Mouse (Mus musculus) lung, postnatal 14 days (tissue): ENCODE data around the gene Lgals2.
A peak's percentile ranks its signal among the peaks of the same experiment; 100 is the strongest.

ENCODE experiments used
- DNase-seq: peaks from one replicate; pipeline ENCODE4 v3.0.0; 2021

Lgals2 gene

DNA sequence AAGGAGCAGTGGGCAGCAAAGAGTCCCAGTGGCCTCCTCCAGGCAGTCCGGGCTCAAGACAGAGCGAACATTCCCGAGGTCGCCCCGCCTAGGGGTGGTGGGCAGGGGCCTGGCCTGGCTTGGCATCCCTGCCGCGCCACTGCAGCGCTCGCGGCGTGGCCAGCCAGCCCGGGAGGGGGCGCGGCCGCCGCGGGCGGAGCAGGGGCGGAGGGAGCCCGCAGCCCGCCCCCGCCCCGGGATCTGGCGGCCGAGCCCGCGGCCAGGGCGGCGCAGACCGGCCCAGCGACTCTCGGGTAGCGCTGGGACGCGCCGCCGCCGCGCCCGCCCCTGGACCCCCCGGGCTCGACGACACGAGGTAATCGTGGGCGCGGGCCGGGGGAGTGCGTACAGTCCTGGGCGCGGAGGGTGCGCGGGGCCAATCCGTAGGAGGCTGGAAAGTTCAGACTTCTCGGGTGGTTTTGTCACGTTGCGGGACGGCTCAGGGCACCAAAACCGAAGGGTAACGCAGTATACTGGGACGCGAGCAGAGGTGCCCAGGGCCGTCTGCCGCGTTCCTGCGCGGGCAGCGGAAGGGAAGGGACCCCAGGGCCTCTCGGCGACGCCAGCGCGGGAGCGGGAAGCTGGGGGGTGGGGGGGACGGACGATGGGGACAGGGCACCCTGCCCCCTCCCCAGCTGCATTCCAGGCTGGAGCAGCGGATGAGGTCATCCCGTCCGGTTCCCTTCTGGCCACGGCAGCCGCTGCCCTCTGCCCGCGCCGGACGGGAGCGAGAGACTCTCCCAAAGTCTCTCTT, 12.8 kb downstream of the Lgals2 start, which contains the start of gene Cdc42ep1:
Gene Cdc42ep1 (plus strand): TSS at position 254 of the 793 bp plus-strand sequence.
- peak; percentile 82 for DNase-seq

DNA sequence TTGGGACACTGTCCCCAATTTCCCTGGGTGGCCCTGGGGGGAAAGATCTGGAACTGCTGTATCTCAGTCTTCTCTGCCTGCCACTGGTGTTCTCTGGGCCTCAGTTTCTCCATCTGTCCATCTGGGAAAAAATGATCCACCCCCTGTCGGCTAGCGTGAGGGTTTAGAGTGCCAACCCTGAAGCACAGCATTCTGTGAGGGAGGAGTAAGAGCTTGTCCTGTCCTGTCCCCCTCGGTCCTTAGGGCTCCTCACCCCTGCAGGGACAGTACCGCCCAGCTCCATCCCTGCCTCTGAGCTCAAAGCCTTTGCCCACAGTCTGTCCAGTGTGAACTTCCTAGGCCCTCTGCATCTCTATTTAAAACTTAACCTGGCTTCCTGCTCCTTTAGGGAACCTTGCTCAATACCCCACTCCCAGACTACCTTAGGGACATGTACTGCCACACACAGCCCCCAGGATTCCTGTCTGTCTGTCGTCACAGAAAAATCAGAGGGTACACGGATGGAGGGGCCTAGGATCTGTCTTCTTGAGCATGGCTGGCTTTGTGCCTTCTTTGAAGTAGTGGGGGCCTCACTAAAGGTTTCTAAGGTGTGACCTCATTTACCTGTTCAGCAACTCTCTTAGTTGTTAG, 14.1 kb downstream of the Lgals2 start:
- no peak for DNase-seq

DNA sequence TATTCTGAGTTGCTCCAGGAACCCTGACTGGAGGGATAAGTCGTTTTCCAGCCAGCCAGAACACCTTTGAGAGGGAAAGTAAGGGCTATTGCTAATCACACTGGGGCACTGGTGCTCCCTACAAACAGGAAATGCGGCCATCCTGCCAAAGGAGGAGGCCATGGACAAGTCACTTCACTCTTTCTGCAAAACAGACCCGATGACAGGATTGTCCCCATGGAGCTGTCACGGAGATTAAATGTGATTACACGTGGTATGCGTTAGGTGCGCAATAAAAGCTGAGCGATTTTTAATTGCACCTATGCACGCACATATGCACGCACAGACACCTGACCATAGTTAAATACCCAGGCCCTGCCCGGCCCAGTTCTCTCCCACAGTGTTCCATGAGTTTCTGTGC, 14.6 kb downstream of the Lgals2 start:
- no peak for DNase-seq

DNA sequence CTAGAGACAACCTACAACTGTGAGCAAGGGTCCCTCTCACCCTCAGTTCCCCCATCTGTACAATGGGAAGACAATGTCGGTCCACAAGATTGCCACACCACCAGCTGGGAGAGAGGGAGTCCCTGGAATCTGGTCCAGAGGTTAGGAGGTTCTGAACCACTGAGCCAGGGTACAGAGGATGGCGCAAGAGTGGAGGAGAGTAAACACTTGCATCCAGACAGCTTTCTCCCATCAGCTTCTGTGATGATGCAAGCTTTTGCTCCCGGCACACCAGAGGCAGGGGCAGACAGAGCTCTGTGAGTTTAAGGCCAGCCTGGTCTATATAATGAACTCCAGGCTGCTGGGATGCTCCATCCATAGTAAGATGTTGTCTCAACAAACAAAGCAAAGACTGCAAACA, 15.1 kb downstream of the Lgals2 start:
- peak; percentile 61 for DNase-seq

DNA sequence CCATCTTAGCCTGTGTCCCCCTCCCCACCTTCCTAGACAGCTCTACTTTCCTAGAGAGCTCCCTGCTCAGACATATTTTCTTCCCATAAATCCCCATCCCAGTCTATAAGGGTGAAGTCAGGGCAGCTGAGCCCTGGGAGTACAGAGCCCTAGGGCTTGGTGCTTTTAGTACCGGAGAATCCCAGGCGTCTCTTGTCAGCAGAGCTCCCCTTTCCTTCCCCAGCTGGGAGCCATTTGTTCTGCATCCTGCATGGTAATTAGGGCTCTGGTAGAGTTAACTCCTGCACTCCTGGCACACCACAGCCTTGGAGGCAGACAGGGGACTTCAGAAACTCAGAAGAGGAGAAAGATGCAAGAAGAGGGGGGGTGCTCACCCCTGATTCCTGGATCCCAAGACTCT, 15.6 kb downstream of the Lgals2 start:
- peak; percentile 22 for DNase-seq

DNA sequence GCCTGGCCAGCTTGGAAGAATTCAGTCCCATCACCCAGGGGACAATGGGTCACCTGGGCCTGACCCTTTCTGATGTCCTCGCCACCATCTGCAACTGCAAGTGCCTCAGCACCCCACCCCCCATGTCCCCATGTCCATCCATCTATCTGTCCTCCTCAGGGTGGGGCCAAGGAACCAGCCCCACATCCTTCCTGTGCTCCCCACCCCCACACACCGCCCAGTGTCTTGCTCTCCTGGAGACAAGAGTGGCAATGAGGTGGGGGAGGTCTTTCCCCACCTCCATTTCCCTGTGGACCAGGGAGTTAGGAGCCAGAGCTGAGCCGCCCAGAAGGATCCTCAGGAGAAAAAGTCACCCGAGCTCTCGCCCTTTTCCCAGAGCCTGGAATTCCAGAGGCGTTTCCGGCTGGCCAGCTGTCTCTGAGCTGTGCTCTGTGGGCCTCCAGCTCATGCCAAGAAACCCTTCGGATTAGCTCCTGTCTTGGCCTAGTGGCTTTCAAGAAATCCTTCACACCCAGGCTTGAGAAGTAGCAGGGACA, 19.2 kb downstream of the Lgals2 start:
- peak; percentile 76 for DNase-seq

DNA sequence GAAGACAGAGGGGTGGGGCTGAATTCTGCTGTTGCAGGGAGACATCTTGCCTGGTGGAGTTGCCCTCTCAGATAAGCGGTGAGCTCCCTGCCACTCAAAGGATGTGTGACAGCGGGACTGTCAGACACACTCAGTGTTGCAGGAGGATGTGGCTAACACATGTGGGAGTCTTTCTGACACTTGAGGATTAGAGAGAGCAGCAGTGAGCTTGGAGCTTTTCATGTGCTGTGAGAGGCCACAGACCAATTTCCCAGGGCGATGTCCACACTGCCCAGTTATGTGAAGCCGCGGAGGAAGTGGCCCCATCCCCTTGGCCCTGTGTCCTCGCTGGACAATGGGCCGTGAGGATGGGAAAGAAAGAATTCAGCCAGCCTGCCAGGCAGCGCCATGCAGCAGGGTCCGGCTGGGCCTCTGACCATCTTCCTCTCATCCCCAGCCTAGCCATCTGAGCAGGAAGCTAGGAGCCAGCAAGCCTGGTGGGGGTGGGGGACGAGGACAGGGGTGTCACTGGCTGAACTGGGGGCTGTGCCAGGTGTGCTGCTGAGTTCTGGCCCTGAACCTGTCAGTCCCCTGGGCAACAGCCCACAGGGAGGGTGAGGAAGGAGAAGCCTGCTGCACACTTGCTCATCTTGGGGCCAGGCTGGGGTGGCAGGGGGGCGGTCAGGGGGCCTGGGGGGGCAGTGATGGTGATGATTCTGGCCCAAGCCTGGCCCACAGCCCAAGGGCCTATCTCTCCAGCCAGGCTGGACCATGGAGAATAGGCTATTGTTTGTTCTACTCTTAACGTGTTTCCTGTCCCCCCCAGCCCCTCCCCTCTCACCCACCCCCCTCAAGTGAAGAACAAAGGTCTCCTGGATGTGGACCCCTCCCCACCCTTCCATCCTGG, 19.9 kb downstream of the Lgals2 start:
- peak; percentile 63 for DNase-seq

DNA sequence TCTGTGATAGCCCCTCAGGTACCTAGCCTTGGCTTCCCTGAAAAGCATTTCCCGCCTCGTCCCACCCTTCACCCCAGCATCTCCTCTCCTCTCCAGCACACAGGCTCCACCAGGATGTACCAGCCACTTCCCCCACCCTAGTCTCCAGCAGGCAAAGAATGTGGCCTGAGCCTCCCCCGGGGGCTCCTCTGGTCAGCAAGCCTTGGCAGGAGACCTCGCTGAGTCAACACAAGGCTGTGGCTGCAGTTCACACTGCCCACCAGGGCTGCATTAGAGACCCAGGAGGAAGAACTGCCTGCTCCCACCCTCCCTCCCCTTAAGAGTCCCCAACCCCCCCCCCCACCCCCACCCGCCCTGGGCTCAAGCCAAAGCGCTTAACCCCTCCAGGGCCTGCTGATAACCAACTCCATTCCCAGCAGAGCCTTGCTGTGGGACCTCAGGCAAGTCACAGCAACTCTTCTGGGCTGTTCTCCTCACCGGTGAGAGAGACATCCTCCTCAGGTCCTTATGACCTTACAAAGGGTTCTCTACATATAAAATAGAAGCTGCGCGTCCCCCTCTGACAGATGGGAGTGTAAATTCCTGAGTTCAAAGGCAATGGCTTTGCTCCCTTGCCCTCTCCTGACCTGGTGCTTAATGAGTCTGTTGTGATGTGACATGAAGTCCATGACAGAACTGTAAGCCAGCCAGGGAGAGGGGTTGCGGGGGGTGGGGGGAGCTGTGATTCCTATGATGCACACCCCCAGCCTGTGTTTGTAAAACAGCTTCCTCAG, 20.9 kb downstream of the Lgals2 start:
- peak; percentile 57 for DNase-seq

DNA sequence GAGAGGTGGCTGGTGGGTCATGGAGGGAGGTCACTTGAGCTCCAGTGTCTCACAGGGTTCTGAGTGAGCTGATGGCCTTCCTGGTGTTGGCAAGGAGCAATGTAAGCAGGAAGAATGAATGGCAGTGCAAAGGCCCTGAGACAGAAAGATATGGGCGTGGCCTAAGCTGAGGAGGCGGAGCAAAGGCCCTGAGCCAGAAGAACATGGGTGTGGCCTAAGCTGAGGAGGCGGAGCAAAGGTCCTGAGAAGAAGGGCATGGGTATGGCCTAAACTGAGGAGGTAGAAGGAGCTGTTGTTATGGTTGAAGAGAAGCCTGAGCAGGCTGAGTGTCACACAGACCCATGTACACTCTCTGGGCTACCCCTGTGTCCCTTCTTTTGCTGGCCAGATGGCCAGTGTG, 21.7 kb downstream of the Lgals2 start:
- peak; percentile 18 for DNase-seq

DNA sequence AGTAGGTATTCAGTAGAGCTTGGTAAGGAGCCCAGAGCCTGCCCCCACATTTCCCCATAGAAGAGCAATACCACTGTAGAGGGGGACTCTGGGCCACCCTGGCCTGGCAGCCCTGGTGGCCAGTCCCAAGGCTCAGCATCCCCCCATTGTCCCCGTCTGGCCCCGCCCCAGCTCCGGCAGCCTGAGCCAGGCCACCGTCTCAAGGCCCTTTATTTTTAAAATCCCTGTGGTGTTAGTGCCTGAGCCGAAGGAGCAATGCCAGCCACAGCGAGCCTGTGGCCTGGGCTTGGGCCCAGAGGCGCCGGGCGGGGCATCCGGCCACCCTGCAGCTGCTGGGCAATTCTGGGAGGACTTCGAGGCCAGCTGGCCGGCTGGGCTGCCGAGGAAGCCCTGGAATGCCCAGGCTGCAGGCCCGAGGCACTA, 22.6 kb downstream of the Lgals2 start:
- peak; percentile 86 for DNase-seq

DNA sequence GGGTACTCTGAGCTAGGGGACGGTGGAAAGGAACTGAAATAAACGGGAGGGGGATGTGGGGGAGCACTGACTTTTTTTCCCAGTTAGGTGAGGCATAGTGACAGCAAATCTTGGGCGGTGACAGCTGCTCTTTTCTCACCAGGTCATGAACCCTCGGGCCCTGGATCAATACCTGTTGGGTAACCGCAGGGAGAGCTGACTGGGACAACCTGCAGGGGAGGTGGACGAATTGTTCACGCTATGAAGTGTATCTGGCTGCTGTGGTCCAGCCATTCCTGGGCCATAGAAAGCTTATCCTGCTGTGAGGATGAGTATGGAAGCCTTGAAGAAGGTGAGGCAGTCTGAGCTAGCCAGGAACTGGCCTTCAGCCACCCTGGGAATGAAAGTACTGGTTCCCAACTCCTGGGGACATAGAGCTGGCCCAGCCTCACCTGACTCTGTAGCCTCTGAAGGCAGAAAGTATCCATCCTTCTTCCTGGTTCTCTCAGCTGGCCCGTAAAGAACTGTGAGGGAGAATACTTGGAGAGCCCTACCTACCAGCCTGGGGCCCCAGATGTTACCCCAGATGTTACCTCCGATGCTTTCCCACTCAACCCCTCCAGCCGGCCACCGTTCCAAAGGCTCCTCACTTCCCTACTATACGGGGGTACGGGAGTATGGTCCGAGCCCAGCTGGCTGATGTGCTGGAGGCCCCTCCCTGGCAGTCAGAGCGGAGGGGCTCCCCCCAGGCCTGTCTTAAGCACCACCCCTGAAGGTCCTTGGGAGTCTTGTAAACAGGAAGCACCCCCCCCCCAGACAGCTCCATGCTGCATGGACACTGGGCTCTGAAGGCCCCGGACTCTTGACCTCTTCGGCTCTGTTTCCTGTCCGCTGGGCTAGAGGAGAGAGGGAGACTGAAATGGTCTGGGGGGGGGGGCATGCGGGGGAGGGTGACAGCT, 23.3 kb downstream of the Lgals2 start:
- DNase-seq, result peak; percentile 67

DNA sequence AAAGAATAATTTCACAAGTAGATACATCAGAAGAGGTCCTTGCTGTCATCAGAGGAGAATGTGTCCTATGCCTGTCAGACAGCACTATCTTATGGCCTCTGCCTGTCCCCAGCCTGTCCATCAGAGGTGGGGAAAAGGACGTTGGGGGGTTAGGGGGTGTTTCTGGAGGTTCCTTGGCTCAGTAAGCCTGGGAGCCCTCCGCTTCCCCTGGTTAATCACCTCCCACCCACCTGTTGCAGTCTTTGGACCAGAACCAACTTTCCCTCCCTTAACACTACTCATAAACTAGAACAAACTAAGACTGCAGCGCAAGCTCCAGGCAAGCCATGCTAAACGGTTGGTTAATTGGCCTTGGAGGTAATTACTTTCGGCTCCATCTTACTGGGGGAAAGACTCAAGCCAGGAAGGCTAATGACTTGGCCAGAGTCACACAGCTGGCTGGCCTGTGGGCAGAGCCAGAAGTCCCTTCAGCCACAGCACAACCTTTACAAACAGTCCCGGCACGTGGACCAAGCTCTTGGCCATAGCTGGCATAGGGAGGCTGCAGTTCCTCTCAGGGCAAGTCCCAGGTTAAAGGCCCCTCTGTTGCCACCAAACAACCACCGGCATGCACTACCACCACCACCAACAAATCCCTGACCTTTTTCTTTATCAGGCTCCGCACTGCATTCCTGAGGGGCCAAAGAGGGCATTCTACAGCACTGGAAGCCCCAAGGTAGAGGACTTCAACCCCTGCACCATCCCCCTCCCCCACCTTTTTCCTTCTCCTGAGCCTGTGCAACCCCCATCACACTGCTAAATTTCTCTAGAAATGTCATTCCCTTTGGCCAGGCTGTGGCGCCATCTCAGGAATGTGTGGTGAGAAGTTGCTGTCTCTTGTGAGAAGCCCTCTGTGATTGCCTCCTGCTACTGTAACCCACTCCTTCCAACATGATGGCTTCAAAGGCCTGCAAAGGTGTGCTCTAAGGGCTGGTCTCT, 24.3 kb downstream of the Lgals2 start:
- no peak for DNase-seq

DNA sequence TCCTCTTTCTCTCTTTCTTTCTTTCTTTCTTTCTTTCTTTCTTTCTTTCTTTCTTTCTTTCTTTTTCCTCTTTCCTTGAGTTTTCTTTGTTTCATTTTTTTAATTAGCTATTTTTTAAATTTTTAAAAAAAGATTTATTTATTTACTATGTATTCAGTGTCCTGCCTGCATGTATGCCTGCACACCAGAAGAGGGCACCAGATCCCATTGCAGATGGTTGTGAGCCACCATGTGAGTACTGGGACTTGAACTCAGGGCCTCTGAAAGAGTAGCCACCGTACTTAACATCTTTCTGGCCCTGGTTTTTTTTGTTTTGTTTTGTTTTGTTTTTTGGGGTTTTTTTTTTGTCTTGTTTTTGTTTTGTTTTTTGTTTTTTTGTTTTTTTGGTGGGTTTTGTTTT, 25.7 kb downstream of the Lgals2 start:
- no peak for DNase-seq

DNA sequence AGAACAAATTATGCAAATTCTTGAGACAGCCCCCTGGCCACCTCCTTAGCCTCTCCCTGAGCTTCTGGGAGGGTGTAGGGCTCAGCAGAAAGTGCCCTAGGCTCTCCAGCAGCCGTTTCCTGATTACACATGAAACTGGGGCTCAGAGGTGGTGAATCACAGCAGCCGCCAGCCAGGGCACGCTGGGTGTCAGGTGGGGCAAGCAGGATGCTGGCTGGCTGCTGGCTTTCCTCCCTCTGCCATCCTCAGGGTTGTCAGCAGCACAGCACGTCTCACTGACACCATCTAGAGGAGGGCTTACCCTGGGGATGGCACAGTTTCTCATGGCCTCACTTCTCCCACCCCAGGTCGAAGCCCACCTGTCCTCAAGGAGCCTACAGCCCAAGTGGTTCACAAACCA, 27.0 kb downstream of the Lgals2 start:
- DNase-seq, result peak; percentile 23

DNA sequence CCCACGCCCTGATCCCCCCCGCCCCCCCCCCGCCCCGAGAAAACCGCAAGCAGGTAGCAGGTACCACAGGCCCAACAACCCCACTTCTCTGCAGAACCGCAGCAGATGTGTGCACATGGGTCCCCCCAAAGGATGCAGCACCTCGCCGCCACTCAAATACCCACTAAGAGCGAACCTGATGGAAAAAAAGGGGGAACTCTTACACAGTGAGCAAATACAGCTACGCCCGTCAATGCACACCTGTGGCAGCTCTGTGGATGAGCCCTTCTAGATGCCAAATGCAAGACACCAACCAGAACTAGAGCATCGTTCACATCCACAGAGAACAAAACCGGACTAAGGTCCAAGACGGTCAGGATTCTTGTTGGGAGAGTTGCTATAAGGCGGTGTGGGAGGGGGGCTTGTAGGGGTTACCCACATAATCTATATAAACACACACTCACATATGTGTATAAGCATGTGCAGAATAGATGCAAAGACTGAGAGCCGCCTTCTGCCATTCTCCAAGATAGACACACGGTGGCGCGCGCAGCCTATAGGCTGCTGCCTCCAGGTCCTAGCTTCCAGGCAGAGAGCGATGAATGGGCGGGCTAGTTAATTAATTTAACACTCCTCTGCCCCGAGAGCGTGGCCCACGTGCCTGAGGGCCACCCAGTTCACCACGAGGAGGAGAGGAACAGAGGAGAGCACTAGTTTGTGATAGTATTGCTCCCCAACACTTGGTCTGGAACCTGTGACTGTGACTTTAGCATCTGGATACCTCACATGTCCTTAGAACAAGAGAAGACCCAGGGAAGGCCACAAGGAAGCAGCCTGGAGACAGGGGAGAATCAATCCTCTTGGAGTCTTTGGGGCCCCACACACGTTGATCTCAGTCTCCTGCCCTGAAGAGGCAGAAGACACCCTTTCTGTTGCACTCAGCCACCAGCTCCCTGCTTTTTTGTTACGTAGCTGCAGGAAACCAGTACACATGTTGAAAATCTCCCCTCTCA, 28.8 kb downstream of the Lgals2 start:
- DNase-seq, result peak; percentile 81

DNA sequence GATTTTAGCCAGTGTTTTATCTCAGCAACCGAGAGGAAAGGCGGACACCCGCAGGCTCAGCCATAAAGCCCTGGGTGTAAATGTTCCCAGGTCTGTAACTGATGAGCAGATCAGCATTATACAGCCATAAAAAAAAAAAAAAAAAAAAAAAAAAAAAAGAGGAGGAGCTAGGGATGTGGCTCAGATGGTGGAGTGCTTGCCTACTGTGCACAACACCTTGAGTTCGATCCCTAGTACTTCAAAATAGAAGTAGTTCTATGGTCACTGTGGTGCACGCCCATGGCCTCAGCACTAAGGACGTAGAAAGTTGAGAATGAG, 39.3 kb downstream of the Lgals2 start:
- no peak for DNase-seq

DNA sequence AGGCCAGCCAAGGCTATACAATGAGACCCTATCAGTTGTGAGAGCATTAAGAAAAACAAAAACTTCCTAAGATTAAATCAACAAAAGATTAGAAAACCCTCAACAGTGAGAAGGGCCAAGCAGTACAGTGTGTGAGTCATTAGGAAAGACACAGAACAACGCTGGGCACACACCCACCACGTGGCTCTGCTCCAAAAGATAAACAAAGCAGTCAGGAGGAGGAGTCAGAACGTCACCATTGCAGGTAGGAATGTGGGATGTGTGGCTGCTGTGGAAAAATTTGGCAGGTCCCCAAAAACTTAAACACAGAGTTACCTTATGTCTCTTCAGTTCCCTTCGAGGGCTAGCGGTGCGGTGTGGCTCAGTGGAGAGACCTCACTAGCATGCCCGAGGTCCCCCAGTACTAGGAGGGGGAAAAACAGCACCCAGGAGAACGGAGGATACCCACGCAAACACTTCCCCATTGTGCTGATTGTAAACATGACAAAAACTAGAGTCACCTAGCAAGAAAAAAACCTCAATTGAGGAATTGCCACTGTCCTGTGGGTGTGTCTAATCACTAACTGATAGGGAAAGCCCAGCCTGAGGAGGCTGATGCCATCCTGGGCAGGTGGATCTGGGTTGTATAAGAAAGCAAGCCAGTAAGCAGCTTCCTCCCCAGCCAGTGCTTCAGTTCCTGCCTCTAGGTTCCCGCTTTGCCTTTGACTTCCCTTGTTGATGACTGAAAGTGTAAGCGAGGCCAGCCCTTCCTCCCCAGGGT, 39.8 kb downstream of the Lgals2 start:
- peak; percentile 74 for DNase-seq

DNA sequence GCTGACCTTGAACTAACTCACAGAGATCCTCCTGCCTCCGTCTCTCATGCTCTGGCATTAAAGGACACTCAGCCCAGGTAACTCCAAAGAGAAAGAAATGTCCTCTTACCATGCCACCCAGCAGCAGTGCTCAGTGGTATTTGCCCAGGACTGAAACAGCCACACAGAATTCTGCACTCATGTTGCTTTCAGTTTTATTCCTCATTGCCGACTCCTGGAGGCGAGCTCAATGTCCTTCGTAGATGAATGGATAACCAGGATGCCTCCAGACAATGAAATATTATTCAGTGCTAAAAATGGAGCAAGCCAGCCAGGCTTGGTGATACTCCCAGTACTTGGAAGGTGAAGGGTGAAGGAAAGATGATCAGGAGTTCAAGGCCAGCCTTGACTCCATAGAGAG, 41.7 kb downstream of the Lgals2 start:
- no peak for DNase-seq
